In the genomic region with DNA sequence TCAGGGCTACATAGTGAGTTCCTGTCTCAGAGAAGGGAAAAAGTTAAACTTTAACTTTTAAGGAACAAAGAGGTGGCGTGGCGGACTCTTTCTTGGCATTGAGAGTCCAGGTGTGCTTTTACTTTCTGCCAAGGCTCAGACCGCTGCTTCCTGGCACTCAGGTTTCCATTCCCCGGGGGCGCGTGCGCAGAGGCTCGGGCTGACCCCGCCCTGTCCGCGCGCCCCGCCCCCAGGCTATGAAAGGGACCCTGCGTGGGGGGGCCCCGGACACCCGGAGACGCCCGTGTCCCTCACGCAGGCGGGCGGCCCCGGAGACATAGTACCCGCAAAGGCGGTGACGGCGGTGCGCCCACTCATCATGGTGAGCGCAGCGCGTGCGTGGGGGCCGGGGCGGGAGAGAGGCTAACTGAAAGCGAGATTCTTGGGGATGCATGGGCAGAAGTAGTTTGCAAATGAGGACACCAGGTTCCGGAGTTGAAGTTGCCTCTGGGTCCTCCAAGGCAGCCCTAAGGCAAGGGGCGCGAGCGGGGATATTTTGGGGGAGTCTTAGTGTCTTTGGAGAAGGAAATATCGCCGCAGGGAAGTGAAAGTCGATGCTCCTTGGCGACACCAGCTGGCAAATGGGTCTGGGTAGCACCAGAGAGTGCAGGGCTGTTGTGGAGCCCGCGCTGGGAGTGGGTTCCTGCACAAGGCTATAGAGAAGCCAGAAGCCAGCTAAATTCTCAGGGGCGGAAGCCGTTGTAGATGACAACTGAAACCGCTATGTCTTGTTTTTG, we compare ENCODE assay signal across 8 mouse cellular contexts. TPM values are rescaled to one million over a fixed set of nuclear protein-coding genes. Genes with fewer than 3 reads are reported as not detected.
DNase-seq lines count a peak whose midpoint lies in the region; ATAC-seq and TF ChIP-seq lines count a peak whose summit lies in the region.

A gene (plus strand): TSS at position 197 of the 776 bp plus-strand sequence.

- H3K9me3 ChIP-seq in E14TG2a.4 (ENCODE audit: low read length), result peaks cover 22% of the 10 kb centered on the region
- H3K9me3 ChIP-seq in forebrain, embryonic 15.5 days, result no peaks in the 10 kb centered on the region
- no peaks in the 10 kb centered on the region for H3K9me3 ChIP-seq in neural tube, embryonic 14.5 days (ENCODE audit: control insufficient read depth, low read length)

- 0 out of 2 replicates have a peak within 1 kb of the TSS, but pooled peaks have one; percentile 45 for H3K27ac ChIP-seq in forebrain, embryonic 15.5 days (replicated peaks)
- peak within 1 kb of the TSS; percentile 49; the same call in 1 of the 2 replicates for H3K27ac ChIP-seq in neural tube, embryonic 14.5 days (ENCODE audit: low read depth, low read length)

- H3K27me3 ChIP-seq in E14TG2a.4 (ENCODE audit: insufficient read depth, low read length), result 0 out of 2 replicates have a peak, but pooled peaks cover 9% of the 10 kb centered on the region
- no peaks in the 10 kb centered on the region for H3K27me3 ChIP-seq in forebrain, embryonic 15.5 days
- H3K27me3 ChIP-seq in neural tube, embryonic 14.5 days (ENCODE audit: control insufficient read depth, insufficient read depth, low read length), result no peaks in the 10 kb centered on the region

- H3K4me3 ChIP-seq in E14TG2a.4 (replicated peaks; ENCODE audit: low read length), result peak within 1 kb of the TSS; percentile 87
- peak within 1 kb of the TSS; percentile 64 for H3K4me3 ChIP-seq in forebrain, embryonic 15.5 days
- H3K4me3 ChIP-seq in neural tube, embryonic 14.5 days (ENCODE audit: low read depth, low read length), result peak within 1 kb of the TSS; percentile 49

- peaks cover 49% of the 10 kb centered on the region for H3K4me1 ChIP-seq in E14TG2a.4 (replicated peaks; ENCODE audit: low read depth, low read length)
- H3K4me1 ChIP-seq in forebrain, embryonic 15.5 days, result peaks cover 24% of the 10 kb centered on the region
- peaks cover 6% of the 10 kb centered on the region; the same call in 1 of the 2 replicates for H3K4me1 ChIP-seq in neural tube, embryonic 14.5 days (ENCODE audit: control insufficient read depth, insufficient read depth, low read length)

- intact Hi-C loops in heart, postnatal 25 days (cut with DNase I), result loop anchor here (5.0 kb wide), 2 partner anchors 47 to 187 kb away; a partner anchor contains a TSS

- TF ChIP-seq CTCF in E14TG2a.4 (conservative IDR thresholded peaks at IDR 0.05; ENCODE audit: low read length), result no peak

- peaks cover 43% of the 10 kb centered on the region for H3K36me3 ChIP-seq in E14TG2a.4 (ENCODE audit: insufficient read depth, low read length)
- H3K36me3 ChIP-seq in forebrain, embryonic 15.5 days, result peaks cover 9% of the 10 kb centered on the region
- H3K36me3 ChIP-seq in neural tube, embryonic 14.5 days (ENCODE audit: control insufficient read depth, insufficient read depth, low read length), result peaks cover 7% of the 10 kb centered on the region; the same call in 1 of the 2 replicates

- H3K9ac ChIP-seq in forebrain, embryonic 15.5 days (replicated peaks), result peak within 1 kb of the TSS; percentile 61
- peak within 1 kb of the TSS; percentile 60 for H3K9ac ChIP-seq in neural tube, embryonic 14.5 days (replicated peaks; ENCODE audit: low read depth, low read length)

- ATAC-seq in forebrain, embryonic 15.5 days (replicated peaks), result peak; percentile 68
- peak; percentile 75; the same call in 1 of the 2 replicates for ATAC-seq in neural tube, embryonic 14.5 days (ENCODE audit: low read depth)

- WGBS in forebrain, embryonic 15.5 days, result 3% methylated on average over 47 of the region's 47 CpGs
- 1% methylated on average over 47 of the region's 47 CpGs for WGBS in neural tube, embryonic 14.5 days

- peak within 1 kb of the TSS; percentile 74 for H3K4me2 ChIP-seq in forebrain, embryonic 15.5 days (replicated peaks)
- peak within 1 kb of the TSS; percentile 71 for H3K4me2 ChIP-seq in neural tube, embryonic 14.5 days (ENCODE audit: low read depth, low read length)

- DNase-seq in c-Kit-positive CD71-positive TER-119-positive erythroid progenitor cells, embryonic 14.5 days (ENCODE audit: low spot score), result peak; percentile 37
- DNase-seq in heart, postnatal 25 days (ENCODE audit: low spot score), result peak; percentile 70
- DNase-seq in layer of hippocampus, adult 11-12 months (ENCODE audit: low spot score), result peak; percentile 73
- peak; percentile 83 to 86 for DNase-seq in lung, adult 18-20 months
- DNase-seq in testis, postnatal 14 days (ENCODE audit: low spot score), result peak; percentile 58

RNA-seq across cellular contexts. Expression of the gene that starts here (rescaled TPM):
- 23.4 and 26.9 TPM in 2 replicates for polyA plus RNA-seq in forebrain, embryonic 15.5 days (2015; fragmentation: Nextera tagmentation; extraction: Ambion mirVana)
- 1 to 10 TPM; 5.4 to 7.3 TPM for total RNA-seq in heart, postnatal 25 days (2021)
- polyA plus RNA-seq in neural tube, embryonic 14.5 days (2014; fragmentation: Nextera tagmentation; extraction: Ambion mirVana), result 41.1 and 49.3 TPM in 2 replicates

Comparison
In these comparisons a context has a peak if more than half of its experiments do, and no peak if none do; other contexts are left out.
1. Peak in every context shown above with its lines: DNase-seq, ATAC-seq, H3K4me3 ChIP-seq and H3K27ac ChIP-seq.